Mouse (Mus musculus): ENCODE measurements at regions not wholly inside any gene's neighbourhood (a gene's known extent, or its start where the extent isn't known, plus 50 kb on each side); places are given as distances from the start of the nearest gene placed in this dataset.

DNA sequence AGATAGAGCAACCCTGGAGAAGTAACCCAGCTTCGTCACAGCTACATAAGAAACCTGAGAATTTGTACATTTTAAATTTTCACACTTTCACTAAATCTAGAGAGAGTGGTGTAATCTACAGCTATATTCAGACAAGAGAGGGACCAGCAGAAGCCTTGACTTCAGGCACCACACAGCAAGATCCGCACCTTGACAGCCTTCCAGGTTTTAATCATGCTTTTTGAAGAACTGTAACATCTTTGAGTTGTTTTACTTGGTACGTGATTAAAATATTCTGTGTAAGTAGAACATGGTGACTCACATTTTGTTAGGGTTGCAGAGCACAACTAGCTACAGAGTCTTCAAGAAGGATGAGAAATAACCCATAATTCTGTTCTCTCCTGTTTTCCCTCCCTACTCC, 97.6 kb upstream of the Trp63 start:
- TF ChIP-seq CTCF (IDR thresholded peaks at IDR 0.05; ENCODE audit: low read depth) (no peak), EP300 (IDR thresholded peaks at IDR 0.05; ENCODE audit: low read depth) (no peak)
